Mouse (Mus musculus) C2C12 (cell line): ENCODE measurements at regions not wholly inside any gene's neighbourhood (a gene's known extent, or its start where the extent isn't known, plus 50 kb on each side); places are given as distances from the start of the nearest gene placed in this dataset.

Experiments
- CEBPB ChIP-seq: IDR thresholded peaks from one replicate; pipeline ENCODE4 v1.6.1; 2011; ENCODE audit warnings: low read depth, mild to moderate bottlenecking, control low read depth, moderate library complexity
- CTCF ChIP-seq: IDR thresholded peaks from one replicate; pipeline ENCODE4 v1.5.1; 2011; ENCODE audit not compliant: control insufficient read depth, insufficient read depth, insufficient read length
- MAX ChIP-seq: IDR thresholded peaks from one replicate; pipeline ENCODE4 v1.6.1; 2011; ENCODE audit warnings: mild to moderate bottlenecking, control low read depth
- MYOG ChIP-seq: IDR thresholded peaks from one replicate; pipeline ENCODE4 v1.6.1; 2011; ENCODE audit not compliant: control insufficient read depth, insufficient read length; ENCODE audit errors: extremely low read depth

DNA sequence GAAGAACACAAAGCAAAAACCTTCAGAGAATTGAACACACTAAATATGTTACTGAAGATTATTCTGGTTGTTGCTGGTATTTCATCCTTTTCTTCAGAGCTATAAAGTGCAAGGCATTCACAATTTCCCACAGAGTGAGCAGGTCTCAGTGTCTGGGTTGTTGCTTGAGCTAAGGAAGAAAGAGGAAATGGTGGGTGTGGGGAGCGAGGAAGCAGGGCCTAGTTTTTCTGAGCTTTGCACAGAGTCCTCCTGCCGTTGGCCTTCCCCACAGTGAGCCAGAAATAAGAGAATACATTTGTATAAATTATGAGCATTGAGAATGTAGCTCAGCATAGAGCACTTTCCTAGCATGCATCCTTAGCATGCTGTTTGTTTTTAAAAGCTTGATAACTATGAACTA lies 120.8 kb upstream of the Tbl1xr1 start:
- TF ChIP-seq CTCF (no peak), MYOG (no peak), CEBPB (no peak), MAX (no peak)
